Mouse (Mus musculus) gastrocnemius, adult 18-20 months (tissue): ENCODE data around the gene Pon2. TPM values are rescaled to one million over a fixed set of nuclear protein-coding genes. Genes with fewer than 3 reads are reported as not detected.

Experiments
- DNase-seq: peaks from one replicate; pipeline ENCODE4 v3.0.0; 2021; ENCODE audit warnings: low spot score
- total RNA-seq, 2 experiments: library from RNA; stranded (reverse); gene quantifications; 2 replicates each; pipeline ENCODE4 v1.2.3; 2021

Pon2 gene
- total RNA-seq, 2 experiments from 2014 or later: 18.2 to 19.2 TPM

GRCm38 (mm10) chr6:5294659-5295449 is 3.4 kb downstream of the Pon2 start:
- DNase-seq: no peak

GRCm38 (mm10) chr6:5292841-5293240 is 5.4 kb downstream of the Pon2 start:
- peak; percentile 26 for DNase-seq

GRCm38 (mm10) chr6:5291450-5291849 is 6.8 kb downstream of the Pon2 start:
- peak; percentile 21 for DNase-seq

GRCm38 (mm10) chr6:5287919-5288318 is 10.3 kb downstream of the Pon2 start:
- DNase-seq: no peak

GRCm38 (mm10) chr6:5287392-5287791 is 10.9 kb downstream of the Pon2 start:
- no peak for DNase-seq

GRCm38 (mm10) chr6:5282418-5282817 is 15.8 kb downstream of the Pon2 start:
- DNase-seq: no peak

GRCm38 (mm10) chr6:5280576-5281305 is 17.5 kb downstream of the Pon2 start:
- DNase-seq: no peak

- DNase-seq: no peak
Observed at GRCm38 (mm10) chr6:5277972-5278371, 20.3 kb downstream of the Pon2 start.

- DNase-seq: no peak
Observed at GRCm38 (mm10) chr6:5269641-5270040, 28.6 kb downstream of the Pon2 start.

GRCm38 (mm10) chr6:5264793-5265192 is 33.5 kb downstream of the Pon2 start:
- DNase-seq: no peak

GRCm38 (mm10) chr6:5263250-5263999 is 34.8 kb downstream of the Pon2 start:
- DNase-seq: no peak

GRCm38 (mm10) chr6:5262322-5263249 is 35.7 kb downstream of the Pon2 start:
- no peak for DNase-seq

GRCm38 (mm10) chr6:5255722-5256451 is 42.4 kb downstream of the Pon2 start, which contains the start of gene Pon3:
TSS of gene Pon3 (minus strand) at chr6:5256286.
- peak; percentile 66 for DNase-seq

GRCm38 (mm10) chr6:5255291-5255690 is 43.0 kb downstream of the Pon2 start:
- no peak for DNase-seq

GRCm38 (mm10) chr6:5254869-5255268 is 43.4 kb downstream of the Pon2 start:
- no peak for DNase-seq

- no peak for DNase-seq
Observed at GRCm38 (mm10) chr6:5245926-5246325, 52.3 kb downstream of the Pon2 start.

- DNase-seq: no peak
Observed at GRCm38 (mm10) chr6:5238799-5239198, 59.5 kb downstream of the Pon2 start.

- no peak for DNase-seq
Observed at GRCm38 (mm10) chr6:5237510-5237909, 60.7 kb downstream of the Pon2 start.

GRCm38 (mm10) chr6:5236843-5237371 is 61.3 kb downstream of the Pon2 start:
- DNase-seq: no peak

- no peak for DNase-seq
Observed at GRCm38 (mm10) chr6:5234563-5234962, 63.7 kb downstream of the Pon2 start.
